Mouse (Mus musculus) natural killer cell, adult 2 months (primary cell): ENCODE results near the gene Ddx56.

Experiments used
- DNase-seq, 2 experiments: peaks; one replicate each; pipeline ENCODE4 v3.0.0; 2022; ENCODE audit warnings: low spot score in 2 of 2

The Ddx56 gene

GRCm38 (mm10) chr11:6267320-6268254 lies at the start of gene Ddx56:
TSS of gene Ddx56 (minus strand) at chr11:6267772.
- DNase-seq = peak; percentile 87 to 90

GRCm38 (mm10) chr11:6316821-6317220 lies 49.2 kb upstream of the Ddx56 start:
- no peak for DNase-seq

GRCm38 (mm10) chr11:6313874-6314406 lies 46.4 kb upstream of the Ddx56 start:
- no peak for DNase-seq

GRCm38 (mm10) chr11:6308181-6308580 lies 40.6 kb upstream of the Ddx56 start:
- DNase-seq = no peak

GRCm38 (mm10) chr11:6305943-6306430 lies 38.4 kb upstream of the Ddx56 start:
- DNase-seq = no peak

- no peak for DNase-seq
Measured at GRCm38 (mm10) chr11:6302793-6303192, 35.2 kb upstream of the Ddx56 start.

GRCm38 (mm10) chr11:6299435-6299834 lies 31.9 kb upstream of the Ddx56 start:
- no peak for DNase-seq

GRCm38 (mm10) chr11:6296077-6296476 lies 28.5 kb upstream of the Ddx56 start:
- DNase-seq = no peak

- no peak for DNase-seq
Measured at GRCm38 (mm10) chr11:6294632-6295031, 27.1 kb upstream of the Ddx56 start.

- DNase-seq = no peak
Measured at GRCm38 (mm10) chr11:6293601-6294000, 26.0 kb upstream of the Ddx56 start.

GRCm38 (mm10) chr11:6292988-6293349 lies 25.4 kb upstream of the Ddx56 start:
- no peak for DNase-seq

GRCm38 (mm10) chr11:6292116-6292987 lies 24.8 kb upstream of the Ddx56 start:
- DNase-seq = peak; percentile 83 to 85

GRCm38 (mm10) chr11:6291401-6292115 lies 24.0 kb upstream of the Ddx56 start, which contains the start of gene Ogdh:
TSS of gene Ogdh (plus strand) at chr11:6291633.
- DNase-seq = peak; percentile 99

- no peak for DNase-seq
Measured at GRCm38 (mm10) chr11:6290883-6291282, 23.3 kb upstream of the Ddx56 start.

- DNase-seq = no peak
Measured at GRCm38 (mm10) chr11:6290138-6290537, 22.6 kb upstream of the Ddx56 start.

- DNase-seq = no peak
Measured at GRCm38 (mm10) chr11:6282940-6283339, 15.4 kb upstream of the Ddx56 start.

- no peak for DNase-seq
Measured at GRCm38 (mm10) chr11:6276466-6276865, 8.9 kb upstream of the Ddx56 start.

GRCm38 (mm10) chr11:6275094-6275484 lies 7.5 kb upstream of the Ddx56 start:
- no peak for DNase-seq

- peak; percentile 97 to 98 for DNase-seq
Measured at GRCm38 (mm10) chr11:6274387-6275093, 7.0 kb upstream of the Ddx56 start, which contains the start of gene Tmed4. TSS of gene Tmed4 (minus strand) at chr11:6274870.

- no peak for DNase-seq
Measured at GRCm38 (mm10) chr11:6273607-6274006, 6.0 kb upstream of the Ddx56 start.

- DNase-seq = no peak
Measured at GRCm38 (mm10) chr11:6266621-6267020, 951 bp downstream of the Ddx56 start.
